Comparison of ENCODE assay signal across 21 mouse cellular contexts in genomic region chr10:90923476-90923875, GRCm38 (mm10).
"Had no signal": no experiment of that assay in that cellular context is flagged by ENCODE, and none has a peak within 500 bp of the region (broad histone marks: within the 10 kb centered on the region; RNA-seq: fewer than 3 reads in every experiment).

No protein-coding gene starts in this region.

- H3K9ac ChIP-seq: kidney, embryonic 15.5 days; limb, embryonic 12.5 days; limb, embryonic 15.5 days; liver, embryonic 14.5 days; liver, postnatal 0 days; lung, embryonic 14.5 days; midbrain, embryonic 12.5 days; midbrain, embryonic 15.5 days; neural tube, embryonic 12.5 days; neural tube, embryonic 15.5 days had no signal

- H3K4me1 ChIP-seq: kidney, embryonic 15.5 days; limb, embryonic 12.5 days; limb, embryonic 15.5 days; midbrain, embryonic 12.5 days; midbrain, embryonic 15.5 days; neural tube, embryonic 12.5 days; neural tube, embryonic 15.5 days had no signal

- DNase-seq: kidney, adult 11 months; kidney, adult 8-10 months; kidney, postnatal 10 days; kidney, postnatal 36 days; left cerebral cortex, postnatal 4 days; liver, postnatal 0 days; lung, embryonic 14.5 days; right cerebral cortex, adult 18-20 months; right cerebral cortex, postnatal 14 days; right cerebral cortex, postnatal 4 days; thymus, postnatal 36 days had no signal

- H3K36me3 ChIP-seq: kidney, embryonic 15.5 days; limb, embryonic 12.5 days; limb, embryonic 15.5 days; midbrain, embryonic 12.5 days; midbrain, embryonic 15.5 days; neural tube, embryonic 12.5 days had no signal

- H3K27ac ChIP-seq: kidney, embryonic 15.5 days; limb, embryonic 12.5 days; limb, embryonic 15.5 days; liver, embryonic 14.5 days; macrophage; midbrain, embryonic 12.5 days; midbrain, embryonic 15.5 days; neural tube, embryonic 12.5 days; neural tube, embryonic 15.5 days had no signal

- H3K4me2 ChIP-seq: kidney, embryonic 15.5 days; limb, embryonic 12.5 days; limb, embryonic 15.5 days; liver, embryonic 11.5 days; lung, embryonic 14.5 days; midbrain, embryonic 12.5 days; midbrain, embryonic 15.5 days; neural tube, embryonic 12.5 days; neural tube, embryonic 15.5 days had no signal

- H3K27me3 ChIP-seq: kidney, embryonic 15.5 days; limb, embryonic 12.5 days; limb, embryonic 15.5 days; midbrain, embryonic 12.5 days; midbrain, embryonic 15.5 days; neural tube, embryonic 12.5 days; neural tube, embryonic 15.5 days had no signal

- H3K9me3 ChIP-seq: kidney, embryonic 15.5 days; limb, embryonic 12.5 days; limb, embryonic 15.5 days; midbrain, embryonic 12.5 days; midbrain, embryonic 15.5 days; neural tube, embryonic 12.5 days; neural tube, embryonic 15.5 days had no signal

- H3K4me3 ChIP-seq: kidney, embryonic 15.5 days; limb, embryonic 12.5 days; limb, embryonic 15.5 days; midbrain, embryonic 12.5 days; midbrain, embryonic 15.5 days; neural tube, embryonic 12.5 days; neural tube, embryonic 15.5 days had no signal
